Mouse (Mus musculus): ENCODE data around the gene Arih2. TPM values are rescaled to one million over a fixed set of nuclear protein-coding genes. Genes with fewer than 3 reads are reported as not detected.
"Not testable (repeated sequence)": the region's sequence is repeated elsewhere in the genome, so short reads cannot be mapped to it uniquely, and the experiment has no call there.

The Arih2 gene
- 10 to 100 TPM; 50.2 to 50.6 TPM for total RNA-seq (2021)
- long read RNA-seq, experiment 1, transcript Arih2-201 (16 exons, 3,924 nt): major isoform, 6 of 20 reads
- long read RNA-seq, experiment 1, partial matches to known transcripts: 1 of 20 reads
- long read RNA-seq, experiment 1, other reads (novel, unspliced or antisense): 9 of 20 reads
- long read RNA-seq, experiment 2, partial matches to known transcripts: 2 of 17 reads
- long read RNA-seq, experiment 2, other reads (novel, unspliced or antisense): 9 of 17 reads

- DNase-seq (ENCODE audit: low spot score in 2 of 2): peak; percentile 91 to 92
Observed at GRCm38 (mm10) chr9:108648611-108649560, at the start of gene Arih2. Gene Arih2, minus strand, starts transcription at chr9:108649386.

- DNase-seq (ENCODE audit: low spot score in 2 of 2): no peak
Observed at GRCm38 (mm10) chr9:108694533-108694932, 45.3 kb upstream of the Arih2 start.

- DNase-seq (ENCODE audit: low spot score in 2 of 2): peak in 1 of 2 experiments; percentile 29
Observed at GRCm38 (mm10) chr9:108693946-108694345, 44.8 kb upstream of the Arih2 start.

GRCm38 (mm10) chr9:108692226-108693041 is 43.2 kb upstream of the Arih2 start:
- peak; percentile 66 to 74 for DNase-seq (ENCODE audit: low spot score in 2 of 2)

GRCm38 (mm10) chr9:108691846-108692225 is 42.6 kb upstream of the Arih2 start:
- DNase-seq (ENCODE audit: low spot score in 2 of 2): peak; percentile 78 to 85

GRCm38 (mm10) chr9:108691371-108691770 is 42.2 kb upstream of the Arih2 start:
- DNase-seq (ENCODE audit: low spot score in 2 of 2): peak; percentile 8 to 19

GRCm38 (mm10) chr9:108690914-108691313 is 41.7 kb upstream of the Arih2 start:
- DNase-seq (ENCODE audit: low spot score in 2 of 2): no peak

GRCm38 (mm10) chr9:108689993-108690392 is 40.8 kb upstream of the Arih2 start:
- no peak for DNase-seq (ENCODE audit: low spot score in 2 of 2)

GRCm38 (mm10) chr9:108689106-108689505 is 39.9 kb upstream of the Arih2 start, which contains the start of gene Prkar2a:
Gene Prkar2a, plus strand, starts transcription at chr9:108689314.
- no peak for DNase-seq (ENCODE audit: low spot score in 2 of 2)

- DNase-seq (ENCODE audit: low spot score in 2 of 2): no peak
Observed at GRCm38 (mm10) chr9:108688451-108688850, 39.3 kb upstream of the Arih2 start.

- DNase-seq (ENCODE audit: low spot score in 2 of 2): no peak
Observed at GRCm38 (mm10) chr9:108687686-108688085, 38.5 kb upstream of the Arih2 start.

GRCm38 (mm10) chr9:108687181-108687580 is 38.0 kb upstream of the Arih2 start:
- no peak for DNase-seq (ENCODE audit: low spot score in 2 of 2)

GRCm38 (mm10) chr9:108686475-108686887 is 37.3 kb upstream of the Arih2 start:
- DNase-seq (ENCODE audit: low spot score in 2 of 2): no peak

- DNase-seq (ENCODE audit: low spot score in 2 of 2): no peak
Observed at GRCm38 (mm10) chr9:108680026-108680425, 30.8 kb upstream of the Arih2 start.

GRCm38 (mm10) chr9:108673151-108673550 is 24.0 kb upstream of the Arih2 start:
- DNase-seq (ENCODE audit: low spot score in 2 of 2): no peak

GRCm38 (mm10) chr9:108669875-108670274 is 20.7 kb upstream of the Arih2 start:
- no peak for DNase-seq (ENCODE audit: low spot score in 2 of 2)

GRCm38 (mm10) chr9:108662660-108663059 is 13.5 kb upstream of the Arih2 start:
- no peak for DNase-seq (ENCODE audit: low spot score in 2 of 2)

- DNase-seq (ENCODE audit: low spot score in 2 of 2): peak; percentile 55 to 63
Observed at GRCm38 (mm10) chr9:108661677-108662612, 12.8 kb upstream of the Arih2 start, which contains the start of gene Slc25a20. Gene Slc25a20, plus strand, starts transcription at chr9:108662088.

- not testable (repeated sequence) for DNase-seq (ENCODE audit: low spot score in 2 of 2)
Observed at GRCm38 (mm10) chr9:108655865-108656264, 6.7 kb upstream of the Arih2 start.
